Mouse (Mus musculus) midbrain, embryonic 14.5 days (tissue): ENCODE results near the gene Ccdc85c. TPM values are rescaled to one million over a fixed set of nuclear protein-coding genes. Genes with fewer than 3 reads are reported as not detected.

Experiments
- ATAC-seq: fragments of 200-750 bp; cut with Nextera tagmentation; 2 replicates; pipeline ENCODE4 v1.8.0; 2017; ENCODE audit warnings: moderate number of reproducible peaks, moderate library complexity; ENCODE audit not compliant: low FRiP score, low TSS enrichment
- DNase-seq: peaks from one replicate; pipeline ENCODE4 v3.0.0-alpha.2; 2015
- H3K27ac ChIP-seq: fragments of 300-500 bp; sonication (generic); replicated peaks from 2 replicates; pipeline ENCODE4 v1.5.1; 2014; ENCODE audit warnings: mild to moderate bottlenecking, low read depth, low read length, moderate library complexity
- H3K27me3 ChIP-seq: fragments of 300-500 bp; sonication (generic); 2 replicates; pipeline ENCODE4 v1.6.1; 2014; ENCODE audit warnings: low read length, control low read depth, mixed read lengths; ENCODE audit not compliant: control insufficient read depth, insufficient read depth
- H3K36me3 ChIP-seq: fragments of 300-500 bp; sonication (generic); 2 replicates; pipeline ENCODE4 v1.6.1; 2014; ENCODE audit warnings: low read length, control low read depth; ENCODE audit not compliant: control insufficient read depth, insufficient read depth
- H3K4me1 ChIP-seq: fragments of 300-500 bp; sonication (generic); 2 replicates; pipeline ENCODE4 v1.6.1; 2014; ENCODE audit warnings: mild to moderate bottlenecking, antibody characterized with exemption, low read length, control low read depth; ENCODE audit not compliant: control insufficient read depth, insufficient read depth
- H3K4me2 ChIP-seq: fragments of 300-500 bp; sonication (generic); 2 replicates; pipeline ENCODE4 v1.6.1; 2014; ENCODE audit warnings: mild to moderate bottlenecking, low read length, moderate library complexity
- H3K4me3 ChIP-seq: fragments of 300-500 bp; sonication (generic); replicated peaks from 2 replicates; pipeline ENCODE4 v1.5.1; 2014; ENCODE audit warnings: low read depth, low read length
- H3K9ac ChIP-seq: fragments of 300-500 bp; sonication (generic); replicated peaks from 2 replicates; pipeline ENCODE4 v1.6.1; 2014; ENCODE audit warnings: mild to moderate bottlenecking, low read length, moderate library complexity
- H3K9me3 ChIP-seq: fragments of 300-500 bp; sonication (generic); 2 replicates; pipeline ENCODE4 v1.6.1; 2016; ENCODE audit warnings: low read length, control low read depth, mixed read lengths; ENCODE audit not compliant: control insufficient read depth
- WGBS: fragments of 180-500 bp; shearing (Covaris S2); extraction: QIAGEN DNeasy Blood & Tissue Kit; methylation state at CpG from one replicate; pipeline ENCODE4 v1.1.7; 2014; 5-methylcytosine and 5-hydroxymethylcytosine counted together
- polyA plus RNA-seq: library from polyadenylated mRNA; unstranded; fragments of >200 nt; fragmentation: Nextera tagmentation; extraction: Ambion mirVana; gene quantifications from 2 replicates; pipeline ENCODE4 v1.2.1, GENCODE M21; 2014

Gene Ccdc85c
- polyA plus RNA-seq, 1 experiment from 2014 or later: 20.9 TPM

GRCm38 (mm10) chr12:108241626-108242025 is 33.6 kb downstream of the Ccdc85c start:
- Histone ChIP-seq H3K9me3 (no peaks in the 10 kb centered on the region), H3K4me2 (peak overlapping the region; percentile 39), H3K27ac (peak overlapping the region; percentile 85), H3K4me3 (no peak overlapping the region), H3K36me3 (no peaks in the 10 kb centered on the region), H3K4me1 (peaks cover 93% of the 10 kb centered on the region), H3K27me3 (no peaks in the 10 kb centered on the region), H3K9ac (peak overlapping the region; percentile 39; the same call in 1 of the 2 replicates)
- ATAC-seq (no peak), DNase-seq (peak; percentile 48)
- WGBS: 33% methylated on average over 6 of the region's 6 CpGs

- H3K4me2 ChIP-seq: peak overlapping the region; percentile 39
- H3K4me3 ChIP-seq: no peak overlapping the region
- H3K4me1 ChIP-seq: peaks cover 92% of the 10 kb centered on the region
- ATAC-seq (peak; percentile 51), DNase-seq (peak; percentile 76)
- peak overlapping the region; percentile 85 for H3K27ac ChIP-seq
- H3K36me3 ChIP-seq: no peaks in the 10 kb centered on the region
- no peaks in the 10 kb centered on the region for H3K27me3 ChIP-seq
- WGBS: 7% methylated on average over 21 of the region's 21 CpGs
- peak overlapping the region; percentile 39 for H3K9ac ChIP-seq
- no peaks in the 10 kb centered on the region for H3K9me3 ChIP-seq
These were observed 34.2 kb downstream of the Ccdc85c start for GRCm38 (mm10) chr12:108240953-108241588.

- peaks cover 85% of the 10 kb centered on the region for H3K4me1 ChIP-seq
- peak overlapping the region; percentile 85 for H3K27ac ChIP-seq
- no peak overlapping the region for H3K4me3 ChIP-seq
- H3K36me3 ChIP-seq: no peaks in the 10 kb centered on the region
- H3K9me3 ChIP-seq: no peaks in the 10 kb centered on the region
- peak overlapping the region; percentile 39 for H3K4me2 ChIP-seq
- peak overlapping the region; percentile 39; the same call in 1 of the 2 replicates for H3K9ac ChIP-seq
- ATAC-seq: no peak
- H3K27me3 ChIP-seq: no peaks in the 10 kb centered on the region
- DNase-seq: peak; percentile 23
- 54% methylated on average over 13 of the region's 13 CpGs for WGBS
These were observed 34.8 kb downstream of the Ccdc85c start for GRCm38 (mm10) chr12:108240401-108240890.

- ATAC-seq (peak; percentile 22; the same call in 1 of the 2 replicates), DNase-seq (peak; percentile 83)
- H3K9ac ChIP-seq: no peak overlapping the region
- no peaks in the 10 kb centered on the region for H3K27me3 ChIP-seq
- H3K4me2 ChIP-seq: no peak overlapping the region
- H3K9me3 ChIP-seq: no peaks in the 10 kb centered on the region
- no peak overlapping the region for H3K4me3 ChIP-seq
- H3K4me1 ChIP-seq: peaks cover 75% of the 10 kb centered on the region
- WGBS: 10% methylated on average over 5 of the region's 5 CpGs
- no peaks in the 10 kb centered on the region for H3K36me3 ChIP-seq
- peak overlapping the region; percentile 85 for H3K27ac ChIP-seq
These were observed 35.8 kb downstream of the Ccdc85c start for GRCm38 (mm10) chr12:108239441-108239840.

- H3K27ac ChIP-seq: no peak overlapping the region
- no peaks in the 10 kb centered on the region for H3K9me3 ChIP-seq
- H3K27me3 ChIP-seq: no peaks in the 10 kb centered on the region
- ATAC-seq (no peak), DNase-seq (no peak)
- H3K4me2 ChIP-seq: no peak overlapping the region
- H3K36me3 ChIP-seq: no peaks in the 10 kb centered on the region
- H3K4me3 ChIP-seq: no peak overlapping the region
- H3K4me1 ChIP-seq: peaks cover 66% of the 10 kb centered on the region
- 79% methylated on average over 17 of the region's 17 CpGs for WGBS
- H3K9ac ChIP-seq: no peak overlapping the region
These were observed 36.7 kb downstream of the Ccdc85c start for GRCm38 (mm10) chr12:108238395-108239035.

- DNase-seq (no peak), ATAC-seq (no peak)
- no peaks in the 10 kb centered on the region for H3K36me3 ChIP-seq
- no peak overlapping the region for H3K4me2 ChIP-seq
- no peaks in the 10 kb centered on the region for H3K27me3 ChIP-seq
- no peak overlapping the region for H3K4me3 ChIP-seq
- H3K4me1 ChIP-seq: peaks cover 57% of the 10 kb centered on the region
- no peaks in the 10 kb centered on the region for H3K9me3 ChIP-seq
- H3K27ac ChIP-seq: peak overlapping the region; percentile 26; the same call in 1 of the 2 replicates
- H3K9ac ChIP-seq: no peak overlapping the region
- WGBS: 65% methylated on average over 6 of the region's 6 CpGs
These were observed 37.8 kb downstream of the Ccdc85c start for GRCm38 (mm10) chr12:108237300-108238006.

- Histone ChIP-seq H3K4me3 (no peak overlapping the region), H3K36me3 (no peaks in the 10 kb centered on the region), H3K4me1 (peaks cover 56% of the 10 kb centered on the region), H3K27me3 (no peaks in the 10 kb centered on the region), H3K27ac (no peak overlapping the region), H3K9ac (no peak overlapping the region), H3K9me3 (no peaks in the 10 kb centered on the region), H3K4me2 (no peak overlapping the region)
- WGBS: 74% methylated on average over 18 of the region's 18 CpGs
- DNase-seq: no peak
- no peak for ATAC-seq
These were observed 39.2 kb downstream of the Ccdc85c start for GRCm38 (mm10) chr12:108235976-108236555.

GRCm38 (mm10) chr12:108234832-108235602 is 40.2 kb downstream of the Ccdc85c start:
- WGBS: 83% methylated on average over 14 of the region's 14 CpGs
- Histone ChIP-seq H3K27me3 (no peaks in the 10 kb centered on the region), H3K4me3 (no peak overlapping the region), H3K9ac (no peak overlapping the region), H3K4me2 (no peak overlapping the region), H3K9me3 (no peaks in the 10 kb centered on the region), H3K4me1 (peaks cover 47% of the 10 kb centered on the region), H3K36me3 (no peaks in the 10 kb centered on the region), H3K27ac (no peak overlapping the region)
- ATAC-seq: no peak
- DNase-seq: no peak
